Mouse (Mus musculus) left cerebral cortex, adult 9 months (tissue): ENCODE data around the gene Jmjd4.
A peak's percentile ranks its signal among the peaks of the same experiment; 100 is the strongest.

ENCODE experiments used
- DNase-seq, 2 experiments: peaks; one replicate each; pipeline ENCODE4 v3.0.0; 2022; ENCODE audit warnings: low spot score in 2 of 2

The Jmjd4 gene

GRCm38 (mm10) chr11:59471413-59472325 is 21.8 kb downstream of the Jmjd4 start:
- DNase-seq = no peak

- peak; percentile 73 to 94 for DNase-seq
Observed at GRCm38 (mm10) chr11:59472326-59472677, 22.5 kb downstream of the Jmjd4 start, which contains the start of gene Zfp867. Zfp867 (minus strand) TSS chr11:59472474.

GRCm38 (mm10) chr11:59477240-59477639 is 27.4 kb downstream of the Jmjd4 start:
- DNase-seq = no peak

GRCm38 (mm10) chr11:59483212-59483611 is 33.4 kb downstream of the Jmjd4 start:
- peak in 1 of 2 experiments; percentile 58 for DNase-seq

- no peak for DNase-seq
Observed at GRCm38 (mm10) chr11:59485641-59486040, 35.8 kb downstream of the Jmjd4 start.

- no peak for DNase-seq
Observed at GRCm38 (mm10) chr11:59486222-59486621, 36.4 kb downstream of the Jmjd4 start.

- DNase-seq = peak in 1 of 2 experiments; percentile 45
Observed at GRCm38 (mm10) chr11:59496672-59497310, 46.9 kb downstream of the Jmjd4 start.

- no peak for DNase-seq
Observed at GRCm38 (mm10) chr11:59497747-59498146, 47.9 kb downstream of the Jmjd4 start.

- no peak for DNase-seq
Observed at GRCm38 (mm10) chr11:59501978-59502700, 52.3 kb downstream of the Jmjd4 start.

- peak in 1 of 2 experiments; percentile 65 for DNase-seq
Observed at GRCm38 (mm10) chr11:59505351-59505838, 55.5 kb downstream of the Jmjd4 start.

GRCm38 (mm10) chr11:59505839-59506712 is 56.2 kb downstream of the Jmjd4 start:
- DNase-seq = peak in 1 of 2 experiments; percentile 69

GRCm38 (mm10) chr11:59506713-59507074 is 56.8 kb downstream of the Jmjd4 start:
- no peak for DNase-seq
